Mouse (Mus musculus) heart, postnatal 4 days (tissue): ENCODE data around the gene Lmcd1. TPM values are rescaled to one million over a fixed set of nuclear protein-coding genes. Genes with fewer than 3 reads are reported as not detected.
"Not testable (repeated sequence)": the region's sequence is repeated elsewhere in the genome, so short reads cannot be mapped to it uniquely, and the experiment has no call there.

Source experiments
- DNase-seq: peaks from one replicate; pipeline ENCODE4 v3.0.0; 2021
- total RNA-seq, 2 experiments: library from RNA; stranded (reverse); gene quantifications; 2 replicates each; pipeline ENCODE4 v1.2.3; 2021

Gene Lmcd1
- 10 to 100 TPM; 55.0 to 63.0 TPM for total RNA-seq

DNA sequence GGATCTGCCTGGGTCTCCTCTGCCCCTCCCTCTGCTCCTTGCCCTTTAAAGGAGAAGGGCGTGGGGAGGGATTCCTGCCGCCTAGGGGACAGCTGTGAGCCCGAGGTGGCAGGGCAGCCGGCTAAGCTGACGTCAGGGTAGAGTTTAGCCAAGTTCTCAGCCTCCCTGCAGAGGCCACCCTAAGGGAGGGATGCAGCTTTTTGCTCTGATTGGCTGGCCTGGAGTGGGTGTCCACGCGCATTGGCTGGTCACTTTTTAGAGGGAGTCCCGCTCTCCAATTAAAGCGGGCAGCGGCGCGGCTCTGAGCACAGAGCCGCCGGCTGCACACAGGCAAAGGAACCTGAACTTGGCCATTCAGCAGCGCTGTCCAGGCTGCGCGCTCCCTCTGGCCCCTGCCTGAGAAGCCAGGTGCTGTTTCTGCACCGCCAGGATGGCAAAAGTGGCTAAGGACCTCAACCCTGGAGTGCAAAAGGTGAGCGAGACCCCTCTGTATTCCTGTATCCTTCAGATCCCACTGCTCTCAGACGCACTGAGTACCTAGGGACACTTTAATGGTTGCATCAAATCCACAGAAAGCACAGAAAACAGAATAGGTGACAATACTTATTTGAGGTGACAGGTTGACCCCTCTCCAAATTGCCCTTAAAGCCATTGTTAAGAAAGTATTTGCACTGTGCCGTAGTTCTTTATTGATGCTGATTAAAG lies at the start of gene Lmcd1:
Gene Lmcd1 (plus strand): TSS at position 258 of the 705 bp plus-strand sequence.
- peak; percentile 94 for DNase-seq

DNA sequence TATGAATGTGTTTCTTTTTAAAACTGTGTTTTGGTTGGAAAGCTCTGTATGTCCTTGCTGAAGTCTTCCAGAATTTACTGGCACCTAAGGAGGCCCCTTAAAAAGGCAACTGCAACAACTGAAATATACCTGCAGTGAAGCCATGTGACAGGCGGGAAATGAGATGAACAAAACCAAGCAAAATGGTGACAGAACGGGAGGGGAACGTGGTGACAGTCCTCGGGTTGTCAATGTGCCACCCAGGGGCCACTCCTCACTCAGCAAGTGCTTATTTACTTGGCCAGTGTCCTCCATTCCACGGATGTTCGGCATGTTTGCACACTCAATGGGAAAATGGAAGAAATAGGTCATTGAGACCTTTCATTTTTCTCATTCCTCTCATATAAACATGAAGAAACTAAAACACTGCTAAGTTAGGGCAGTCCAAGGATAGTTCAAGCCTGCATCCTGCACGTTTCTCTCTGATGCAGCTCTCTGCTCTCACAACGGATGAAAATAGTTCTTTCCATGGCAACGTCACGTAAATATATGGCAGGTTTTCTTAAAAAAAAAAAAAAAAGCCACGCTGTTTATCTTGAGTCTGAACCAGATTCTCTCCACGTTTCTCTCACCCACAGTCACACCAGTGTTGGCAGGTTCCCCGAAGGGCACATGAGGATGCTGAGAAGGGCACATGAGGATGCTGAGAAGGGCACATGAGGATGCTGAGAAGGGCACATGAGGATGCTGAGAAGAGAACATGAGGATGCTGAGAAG lies 49.5 kb upstream of the Lmcd1 start:
- DNase-seq, result no peak

DNA sequence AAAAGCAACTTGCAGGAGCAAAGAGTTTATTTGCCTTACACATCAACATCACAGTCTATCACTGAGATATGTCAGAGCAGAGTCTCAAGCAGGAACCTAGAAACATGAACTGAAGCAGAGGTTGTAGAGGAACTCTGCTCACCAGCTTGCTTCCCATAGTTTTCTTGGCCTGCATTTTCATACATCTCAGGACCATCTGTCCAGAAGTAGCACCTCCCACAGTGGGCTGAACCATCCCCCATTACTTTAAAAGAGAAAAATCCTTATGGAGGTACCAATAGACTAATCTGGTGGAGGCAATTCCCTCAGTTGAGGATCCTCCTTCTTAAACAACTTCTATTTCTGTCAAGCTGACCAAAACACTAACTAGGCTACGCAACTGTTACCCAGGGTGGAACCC lies 36.8 kb upstream of the Lmcd1 start:
- DNase-seq, result no peak

DNA sequence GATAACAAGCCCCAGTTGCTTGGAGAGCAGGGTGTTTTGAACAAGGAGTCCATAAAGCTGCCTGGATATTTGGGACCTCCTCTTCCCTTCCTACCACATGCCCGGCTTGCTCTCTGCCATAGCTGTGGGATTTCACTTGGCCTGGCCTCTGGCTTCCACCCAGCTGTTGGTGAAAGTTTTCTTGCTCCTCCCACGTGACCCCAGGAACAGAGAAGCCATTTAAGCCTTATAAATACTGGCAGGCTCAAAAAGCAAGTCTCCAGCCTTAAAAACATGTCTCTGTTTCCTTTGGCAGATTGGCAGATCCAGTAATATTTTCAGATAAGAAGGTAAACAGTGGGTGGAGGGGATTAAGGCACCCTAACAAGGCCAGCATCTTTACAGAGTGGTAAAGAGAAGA lies 31.3 kb upstream of the Lmcd1 start:
- DNase-seq, result no peak

DNA sequence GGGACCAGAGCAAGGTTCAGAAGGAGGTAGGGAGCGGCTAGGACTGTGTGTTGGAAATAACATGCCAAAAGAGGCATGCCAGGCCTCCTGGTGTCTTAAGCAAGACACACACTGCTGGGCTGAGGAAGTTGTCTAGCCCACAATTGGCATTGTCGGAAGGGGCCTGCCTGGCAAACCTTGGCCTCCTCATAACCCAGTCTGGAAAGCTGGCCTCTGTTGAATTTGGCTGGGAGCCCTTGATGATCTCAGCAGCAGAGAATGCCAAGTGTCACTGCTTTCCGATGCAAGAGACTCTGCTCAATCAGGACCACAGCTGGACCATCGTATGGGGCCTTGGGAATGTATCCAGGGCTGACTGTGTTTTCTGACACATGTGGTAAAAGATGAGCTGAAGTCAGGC lies 27.9 kb upstream of the Lmcd1 start:
- peak; percentile 91 for DNase-seq

DNA sequence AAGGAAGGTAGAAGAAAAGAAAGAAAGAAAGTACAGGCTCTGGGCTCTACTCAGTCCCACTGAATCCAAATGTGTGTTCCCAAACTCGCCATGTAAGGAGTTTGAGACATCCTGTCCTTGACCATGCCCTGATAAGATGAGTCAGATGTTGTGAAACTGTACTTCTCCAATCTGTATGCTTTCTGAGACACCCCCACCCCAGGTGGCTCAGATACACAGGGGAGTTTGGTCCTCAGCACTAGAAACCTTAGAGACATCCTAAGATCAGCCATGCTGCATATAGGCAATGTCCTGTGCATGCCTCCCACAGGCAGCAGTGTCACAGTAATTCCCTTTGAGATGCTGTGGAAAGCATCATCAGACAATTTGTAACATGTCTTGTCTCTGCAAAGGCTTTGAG lies 26.9 kb upstream of the Lmcd1 start:
- no peak for DNase-seq

DNA sequence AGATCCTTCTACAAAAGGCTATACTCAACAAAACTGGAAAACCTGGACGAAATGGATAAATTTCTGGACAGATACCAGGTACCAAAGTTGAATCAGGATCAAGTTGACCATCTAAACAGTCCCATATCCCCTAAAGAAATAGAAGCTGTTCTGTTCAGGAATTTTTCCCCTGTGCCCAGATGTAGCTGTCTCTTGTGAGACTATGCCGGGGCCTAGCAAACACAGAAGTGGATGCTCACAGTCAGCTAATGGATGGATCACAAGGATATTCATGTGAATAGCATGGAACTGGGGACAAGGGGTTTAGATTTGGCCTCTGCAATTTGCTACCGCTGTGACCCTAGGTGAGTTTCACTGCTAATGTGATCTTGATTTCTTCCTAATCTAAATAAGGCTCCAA lies 19.6 kb upstream of the Lmcd1 start:
- not testable (repeated sequence) for DNase-seq

DNA sequence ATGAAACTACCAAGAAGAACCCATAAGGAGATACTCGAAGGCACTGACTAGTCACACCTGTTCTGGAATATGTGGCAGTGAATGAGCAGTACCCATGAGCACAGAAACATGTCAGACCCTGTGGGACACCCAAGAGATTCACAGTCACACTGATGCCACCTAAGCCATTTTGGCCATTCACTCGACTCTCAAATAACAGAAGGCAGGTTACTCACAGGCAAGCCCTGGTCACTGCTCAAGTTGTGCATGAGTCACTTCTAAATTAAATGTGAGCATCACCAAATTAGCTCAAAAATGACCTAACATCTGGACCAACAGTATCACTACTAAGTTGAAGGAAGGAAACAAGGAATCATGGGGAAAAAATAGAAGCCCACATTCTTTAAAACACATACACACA lies 18.6 kb upstream of the Lmcd1 start:
- DNase-seq, result no peak

DNA sequence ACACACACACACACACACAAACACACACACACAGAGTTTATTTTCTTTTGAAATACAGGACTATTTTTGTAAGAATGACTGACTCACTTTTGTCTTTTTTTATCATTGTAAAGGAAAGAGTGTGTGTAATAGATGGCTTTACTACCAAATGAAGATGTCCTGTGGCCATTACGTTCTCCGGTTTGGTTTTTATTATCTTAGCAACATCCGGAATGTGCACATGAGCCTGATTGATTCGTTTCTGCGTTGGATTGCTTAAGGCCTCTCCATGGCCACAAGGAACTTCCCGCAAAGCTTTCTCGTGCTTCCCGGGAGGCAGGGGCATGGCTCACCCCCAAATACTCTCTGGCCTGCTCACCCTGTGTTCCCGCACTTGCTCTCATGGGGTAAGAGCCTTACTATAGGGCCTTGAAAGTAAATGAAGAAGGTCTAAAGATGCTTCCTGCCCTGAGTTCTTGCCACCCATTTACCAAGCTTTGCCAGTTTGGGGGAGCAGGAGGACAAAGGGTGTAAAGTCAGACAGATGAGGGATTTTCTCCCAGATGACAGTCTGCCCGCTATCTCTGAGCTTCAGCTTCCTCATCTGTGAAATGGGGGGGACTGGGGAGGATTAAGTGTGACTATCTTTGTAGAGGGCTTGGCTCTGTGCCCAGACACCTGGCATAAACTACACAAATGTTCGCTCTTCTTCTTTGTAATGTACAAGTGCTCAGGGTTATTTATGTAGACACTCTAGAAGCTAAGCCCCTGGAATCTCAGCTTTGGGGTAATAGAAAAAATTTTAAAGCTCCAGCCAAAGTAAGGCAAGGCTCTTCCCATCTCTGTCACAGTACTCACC lies 18.0 kb upstream of the Lmcd1 start:
- peak; percentile 39 for DNase-seq

DNA sequence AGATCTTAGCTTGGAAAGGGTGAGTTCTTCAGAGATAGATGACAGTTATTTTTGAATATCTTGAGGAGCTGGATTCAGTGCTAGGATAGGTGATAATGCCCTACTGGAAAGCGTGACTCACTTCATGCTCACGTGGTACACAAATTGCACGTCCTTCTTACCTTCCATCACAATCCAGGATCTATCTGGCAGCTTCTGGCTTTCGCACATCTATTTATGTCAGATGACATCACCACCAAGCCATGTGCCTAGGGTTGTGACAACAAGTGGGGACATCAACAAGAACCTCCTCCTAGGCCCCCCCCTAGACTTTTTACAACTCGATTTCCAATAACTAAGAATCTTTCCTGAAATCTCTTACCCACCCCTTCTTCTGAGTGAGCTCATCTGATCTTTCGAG lies 17.0 kb upstream of the Lmcd1 start:
- no peak for DNase-seq

DNA sequence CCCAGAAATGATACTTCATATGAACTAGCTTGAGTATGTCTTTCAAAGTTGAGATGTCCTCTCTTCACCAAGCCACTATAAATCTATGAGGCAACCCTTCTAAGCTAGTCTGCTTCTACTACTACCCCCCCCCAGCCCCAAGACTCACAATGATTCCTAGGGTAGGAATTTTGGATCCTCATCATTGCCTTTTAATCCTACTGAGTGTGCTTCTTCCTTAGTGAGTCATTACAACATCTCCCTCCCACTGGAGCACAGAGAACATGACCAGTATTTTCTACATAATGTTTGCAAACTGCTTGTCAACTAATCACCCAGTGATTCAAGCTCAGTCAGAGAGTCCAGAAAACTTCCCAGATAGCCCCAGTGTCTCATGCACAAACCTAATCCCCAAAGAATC lies 12.5 kb upstream of the Lmcd1 start:
- DNase-seq, result no peak

DNA sequence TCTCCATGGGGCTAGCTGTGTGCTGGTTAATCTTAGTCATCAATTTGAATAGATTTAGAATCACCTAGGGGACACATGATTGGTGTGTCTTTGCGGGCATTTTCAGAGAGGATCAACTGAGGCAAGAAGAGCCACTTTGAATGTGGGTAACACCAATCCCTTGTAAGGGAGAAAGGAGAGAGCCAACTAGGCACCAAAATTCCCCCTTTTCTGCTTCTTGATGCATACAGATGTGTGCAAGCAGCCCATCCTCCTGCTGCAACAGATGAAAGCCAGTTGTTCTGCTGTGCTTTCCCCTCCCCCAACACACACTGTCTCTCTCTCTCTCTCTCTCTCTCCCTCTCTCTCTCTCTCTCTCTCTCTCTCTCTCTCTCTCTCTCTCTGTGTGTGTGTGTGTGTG lies 9.2 kb upstream of the Lmcd1 start:
- no peak for DNase-seq

DNA sequence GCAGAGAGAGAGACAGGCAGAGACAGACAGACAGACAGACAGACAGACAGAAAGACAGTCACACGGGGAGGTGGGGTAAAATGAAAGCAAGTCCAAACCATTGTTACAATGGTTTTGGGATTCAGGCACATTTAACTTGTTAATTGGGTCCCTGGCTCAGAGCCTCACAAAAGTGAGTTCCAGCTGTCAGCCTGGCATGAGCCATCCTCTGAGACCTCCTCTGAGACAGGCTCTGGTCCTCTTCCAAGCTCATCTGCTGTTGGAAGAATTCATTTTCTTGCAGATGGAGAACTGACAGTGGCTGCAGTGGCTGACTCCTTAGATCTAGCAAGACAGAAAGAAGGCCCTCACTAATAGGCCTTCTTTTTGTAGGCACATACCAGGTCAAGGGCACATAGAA lies 6.9 kb upstream of the Lmcd1 start:
- peak; percentile 46 for DNase-seq

DNA sequence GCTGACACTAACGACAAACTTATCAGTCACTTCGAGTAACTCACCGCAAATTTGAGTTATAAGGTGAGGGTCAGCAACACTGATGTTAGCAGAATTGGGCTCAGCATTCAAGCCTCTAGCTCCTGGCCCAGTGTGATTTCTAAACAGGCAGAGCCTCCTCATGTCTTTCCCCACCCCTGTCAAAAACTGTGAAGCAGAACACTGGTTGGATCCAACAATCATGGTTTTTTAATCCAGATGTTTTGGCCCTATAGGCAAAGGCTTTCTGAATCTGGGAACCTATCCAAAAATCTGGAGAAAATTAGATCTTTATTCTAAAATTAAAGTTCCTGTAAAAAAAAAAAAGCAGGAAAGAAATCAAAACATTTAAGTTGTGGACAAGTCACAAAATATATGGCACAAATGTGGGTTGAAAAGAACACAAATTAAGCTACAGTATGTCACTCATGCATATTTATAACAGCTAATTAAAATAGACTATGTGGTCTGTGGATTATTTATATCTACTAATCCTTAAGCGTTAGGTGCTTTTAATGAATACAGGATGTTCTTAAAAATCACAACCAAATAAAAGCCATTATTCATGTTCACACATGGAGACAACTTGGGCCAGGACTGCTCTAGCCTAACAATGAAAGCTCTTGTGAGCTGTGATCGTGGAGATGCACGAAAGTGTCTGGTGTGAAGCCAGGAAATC lies 5.7 kb upstream of the Lmcd1 start:
- no peak for DNase-seq

DNA sequence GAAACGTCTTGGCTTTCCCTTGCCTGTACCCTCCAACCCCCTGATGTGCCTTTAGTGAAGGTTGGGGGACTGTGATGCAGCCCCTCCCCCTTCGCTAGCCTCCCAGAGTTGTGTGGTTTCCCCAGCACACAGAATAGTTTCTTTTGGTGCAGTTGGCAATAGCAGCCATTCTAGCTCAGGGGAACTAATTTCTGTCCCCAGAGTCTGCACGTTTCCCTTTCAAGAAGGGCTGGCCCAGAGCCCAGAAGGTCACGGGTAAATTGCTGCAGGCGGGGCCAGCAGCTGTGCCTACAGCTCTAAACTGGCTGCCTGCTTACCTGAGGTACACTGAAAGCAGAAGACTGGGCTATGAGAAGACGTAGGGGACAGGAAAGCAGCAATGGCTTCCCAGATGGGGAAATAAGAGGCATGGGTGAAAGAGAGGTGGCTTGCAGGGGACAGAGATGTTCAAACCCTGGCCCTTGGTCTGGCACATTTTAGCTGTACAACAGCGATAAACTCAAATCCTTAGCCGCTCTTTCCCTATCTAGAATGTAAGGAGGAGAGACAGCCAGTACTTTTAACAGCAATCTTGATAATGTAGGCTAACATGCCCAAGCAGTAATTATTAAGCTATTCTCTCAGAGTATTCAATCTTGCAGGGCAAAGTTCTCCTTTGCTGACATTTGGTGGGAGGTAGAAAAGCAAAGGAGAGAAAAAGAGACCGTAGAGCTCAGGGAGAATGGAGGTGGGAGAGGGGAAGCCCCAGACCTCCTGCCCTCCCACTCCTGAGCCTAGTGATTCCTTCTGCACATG lies 900 bp downstream of the Lmcd1 start:
- DNase-seq, result peak; percentile 91

DNA sequence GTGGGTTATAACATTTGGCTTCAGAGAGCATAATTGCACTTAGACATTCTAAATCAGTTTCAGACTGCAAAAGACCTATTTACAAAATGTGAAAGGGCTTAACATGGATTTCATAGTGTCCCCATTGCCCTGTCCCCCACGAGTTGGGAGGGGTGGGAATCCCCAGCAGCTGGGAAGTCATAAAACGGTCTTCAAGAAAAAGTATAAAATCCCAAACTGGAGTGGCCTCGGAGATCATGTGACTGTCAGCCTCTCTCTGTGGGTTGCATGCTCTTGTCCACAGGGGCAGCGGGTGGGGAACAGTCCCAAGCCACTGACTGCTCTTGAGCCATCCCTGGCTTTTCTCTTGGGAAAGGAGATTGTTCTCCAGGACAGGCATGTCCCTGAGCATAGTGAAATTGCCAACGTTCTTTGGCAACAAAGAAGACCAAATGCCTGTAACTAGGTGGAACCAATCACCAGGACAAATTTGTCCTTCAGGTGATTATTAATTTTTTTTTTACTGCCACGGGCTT lies 2.2 kb downstream of the Lmcd1 start:
- no peak for DNase-seq

DNA sequence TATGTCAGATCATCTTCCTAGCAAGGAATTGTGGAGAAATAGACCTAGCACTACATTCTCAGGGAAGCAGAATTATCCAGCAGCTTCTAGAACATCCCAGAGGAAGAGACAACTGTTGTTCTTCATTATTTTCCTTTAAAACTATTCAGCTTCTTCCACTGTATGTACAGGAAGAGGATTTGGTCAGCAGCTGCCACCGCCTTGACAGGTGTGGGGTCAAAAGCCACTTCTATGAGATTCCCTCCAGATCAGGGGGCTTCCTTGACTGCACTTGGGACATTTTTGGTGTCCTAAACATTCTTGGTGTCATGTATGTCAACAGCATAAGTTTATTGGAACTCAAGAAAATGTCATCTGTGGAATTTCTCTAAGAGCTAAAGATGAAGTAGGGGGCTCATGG lies 5.2 kb downstream of the Lmcd1 start:
- DNase-seq, result no peak

DNA sequence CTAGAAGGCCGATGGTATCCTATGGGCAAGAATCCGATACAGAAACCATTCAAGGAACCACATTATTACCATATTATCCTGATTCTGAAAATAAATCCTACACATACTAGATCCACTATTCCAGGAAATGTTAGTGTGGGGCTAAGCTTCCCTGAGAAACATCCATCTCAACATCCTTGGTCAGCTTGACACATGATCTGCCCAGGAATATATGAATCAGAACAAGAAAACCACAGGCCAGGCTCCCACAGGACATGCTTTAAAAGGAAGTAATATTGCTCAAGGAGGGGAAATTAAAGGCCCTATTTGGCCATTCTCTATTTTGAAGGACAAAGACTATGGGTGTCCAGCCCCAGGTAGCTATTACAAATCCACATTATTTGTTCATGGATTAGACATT lies 6.6 kb downstream of the Lmcd1 start:
- no peak for DNase-seq

DNA sequence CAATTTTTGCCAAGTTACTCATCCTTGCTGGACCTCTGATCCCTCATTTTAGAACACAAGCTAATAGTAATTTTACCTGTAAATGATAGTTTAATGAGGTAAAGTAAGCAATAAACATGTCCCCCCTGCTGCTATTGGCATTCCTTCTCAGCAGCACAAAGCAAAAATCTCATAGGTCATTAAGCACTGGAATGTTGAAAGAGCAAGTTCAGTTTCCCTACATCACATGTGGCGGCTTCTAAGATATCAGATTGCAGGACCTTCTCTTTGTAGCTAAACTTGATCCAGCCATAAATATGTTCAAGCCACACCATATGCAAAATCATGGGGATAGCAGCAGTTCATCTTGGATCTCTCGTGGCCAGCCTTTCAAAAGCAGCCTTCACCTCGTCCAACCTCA lies 7.4 kb downstream of the Lmcd1 start:
- DNase-seq, result no peak

DNA sequence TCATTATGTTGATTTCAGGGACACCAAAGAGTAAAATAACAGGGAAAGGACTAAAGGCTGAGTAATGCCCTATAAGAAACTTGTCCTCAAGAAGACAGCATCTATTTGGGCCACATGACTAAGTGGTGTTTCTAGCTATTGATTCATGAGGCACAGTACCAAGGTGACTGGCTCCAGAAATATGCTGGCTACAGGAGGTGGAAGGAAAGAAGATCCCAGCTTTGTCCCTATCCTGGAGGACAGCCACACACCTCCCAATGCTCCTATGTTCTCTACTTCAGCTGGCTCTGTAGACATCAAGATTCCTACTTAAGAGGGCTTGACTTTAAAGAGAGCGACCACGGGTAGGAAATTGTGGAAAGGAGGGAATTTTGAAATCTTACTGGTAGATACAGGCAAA lies 8.4 kb downstream of the Lmcd1 start:
- no peak for DNase-seq

DNA sequence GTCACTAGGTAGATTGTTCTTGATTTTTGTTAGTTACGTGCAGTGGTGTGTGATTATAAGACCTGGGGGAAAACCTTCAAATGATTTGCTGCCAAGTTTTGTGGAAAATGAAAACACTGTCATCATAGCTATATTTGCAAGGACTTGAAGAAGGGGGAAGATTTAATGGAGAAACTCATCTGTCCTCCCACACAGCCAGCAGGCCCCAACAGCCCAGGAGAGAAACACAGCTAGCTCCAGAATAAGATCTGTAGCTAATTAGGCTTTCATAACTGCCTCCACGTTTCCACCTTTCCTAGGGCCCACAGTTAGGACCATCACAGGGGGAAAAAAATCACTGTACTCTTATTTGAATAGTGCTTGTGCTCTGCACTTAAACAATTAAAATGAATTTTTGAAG lies 10.5 kb downstream of the Lmcd1 start:
- no peak for DNase-seq

DNA sequence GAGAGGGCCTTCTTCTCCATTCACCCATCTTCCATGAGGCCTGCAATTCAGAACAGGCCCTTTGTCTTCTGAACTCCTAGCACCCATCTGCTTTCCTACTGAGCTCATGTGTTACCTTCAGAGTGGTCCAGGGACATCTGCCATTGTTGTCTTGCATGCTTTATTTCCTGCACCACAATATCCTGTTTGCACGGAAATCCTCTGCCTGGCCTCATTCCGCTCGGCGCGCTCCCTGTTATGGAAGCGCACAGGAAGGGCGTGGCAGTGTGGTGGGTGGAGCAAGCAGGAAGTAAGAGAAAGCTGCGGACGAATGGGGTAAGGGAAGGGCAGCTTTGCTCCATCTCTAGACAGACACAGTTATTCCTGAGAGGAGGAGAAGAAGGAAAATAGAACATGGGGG lies 14.1 kb downstream of the Lmcd1 start:
- peak; percentile 53 for DNase-seq
